Mouse (Mus musculus) E14TG2a.4 (cell line): Measurements from ENCODE around the gene Clec18a.
"Not testable (repeated sequence)": the region's sequence is repeated elsewhere in the genome, so short reads cannot be mapped to it uniquely, and the experiment has no call there.

Experiments
- H3K27me3 ChIP-seq: 2 replicates; pipeline ENCODE4 v1.6.1; 2014; ENCODE audit warnings: low read length, control low read depth; ENCODE audit not compliant: insufficient read depth
- H3K36me3 ChIP-seq: 2 replicates; pipeline ENCODE4 v1.6.1; 2014; ENCODE audit warnings: low read length, control low read depth; ENCODE audit not compliant: insufficient read depth
- H3K4me1 ChIP-seq: replicated peaks from 2 replicates; pipeline ENCODE4 v1.6.1; 2014; ENCODE audit warnings: low read depth, low read length, control low read depth
- H3K4me3 ChIP-seq: replicated peaks from 2 replicates; pipeline ENCODE4 v1.5.1; 2014; ENCODE audit warnings: mild to moderate bottlenecking, low read length
- H3K9me3 ChIP-seq: 2 replicates; pipeline ENCODE4 v1.6.1; 2014; ENCODE audit warnings: low read length, control low read depth
- CTCF ChIP-seq: conservative IDR thresholded peaks from 2 replicates; pipeline ENCODE4 v1.5.1; 2014; ENCODE audit warnings: low read length
- NANOG ChIP-seq: IDR thresholded peaks from 2 replicates; pipeline ENCODE4 v1.6.1; 2014; ENCODE audit warnings: borderline replicate concordance, low read length, mixed read lengths
- POU5F1 ChIP-seq: IDR thresholded peaks from 2 replicates; pipeline ENCODE4 v1.6.1; 2014; ENCODE audit warnings: low read length, borderline replicate concordance

Clec18a gene

DNA sequence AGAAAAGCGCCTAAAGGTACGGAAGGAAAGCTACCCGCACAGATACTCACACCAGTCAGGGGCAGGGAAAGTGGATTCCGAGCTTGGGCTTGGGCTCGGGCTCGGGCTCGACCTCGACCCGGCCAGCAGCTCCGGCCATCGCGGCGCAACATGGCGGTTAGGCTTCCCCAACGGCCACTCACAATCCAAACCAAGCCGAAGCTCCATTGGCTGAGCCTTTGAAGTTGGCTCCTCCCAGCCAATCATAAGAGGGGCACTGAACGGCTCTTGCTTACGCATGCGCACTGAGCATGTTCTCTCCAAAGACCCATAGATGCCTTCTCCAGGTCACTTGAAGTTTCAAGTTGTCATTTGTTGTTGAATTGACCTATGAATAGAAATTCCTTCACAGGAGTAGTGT is 60.7 kb downstream of the Clec18a start, which contains the start of gene Ddx19b:
Gene Ddx19b (minus strand): TSS at position 180 of the 400 bp plus-strand sequence.
- H3K4me1 ChIP-seq, result peaks cover 69% of the 10 kb centered on the region
- TF ChIP-seq NANOG (peak; percentile 67), POU5F1 (no peak), CTCF (no peak)
- H3K4me3 ChIP-seq, result peak within 1 kb of the TSS; percentile 75
- H3K9me3 ChIP-seq, result no peaks in the 10 kb centered on the region
- H3K36me3 ChIP-seq, result peaks cover 15% of the 10 kb centered on the region
- H3K27me3 ChIP-seq, result no peaks in the 10 kb centered on the region

DNA sequence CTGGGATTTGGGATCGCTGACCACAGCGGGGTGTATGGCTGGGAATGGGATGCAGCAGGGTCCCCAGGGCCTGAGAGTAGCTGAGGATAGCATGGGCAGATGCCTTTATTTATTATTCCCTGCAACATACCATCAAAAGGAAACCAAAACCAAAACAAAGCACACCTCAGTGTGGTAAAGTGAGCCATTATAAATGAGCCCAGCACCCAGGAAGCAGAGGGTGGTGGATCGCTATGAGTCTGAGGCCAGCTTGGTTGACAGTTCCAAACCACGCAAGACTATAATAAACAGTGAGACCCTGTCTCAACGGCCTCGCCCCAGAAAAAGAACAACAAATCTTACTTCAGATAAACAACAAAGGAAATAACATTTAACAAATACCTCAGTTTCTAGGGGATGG is 62.2 kb downstream of the Clec18a start:
- Histone ChIP-seq H3K9me3 (no peaks in the 10 kb centered on the region), H3K4me1 (peaks cover 54% of the 10 kb centered on the region), H3K4me3 (peak overlapping the region; percentile 75), H3K36me3 (no peaks in the 10 kb centered on the region), H3K27me3 (no peaks in the 10 kb centered on the region)
- TF ChIP-seq POU5F1 (no peak), CTCF (no peak), NANOG (no peak)

DNA sequence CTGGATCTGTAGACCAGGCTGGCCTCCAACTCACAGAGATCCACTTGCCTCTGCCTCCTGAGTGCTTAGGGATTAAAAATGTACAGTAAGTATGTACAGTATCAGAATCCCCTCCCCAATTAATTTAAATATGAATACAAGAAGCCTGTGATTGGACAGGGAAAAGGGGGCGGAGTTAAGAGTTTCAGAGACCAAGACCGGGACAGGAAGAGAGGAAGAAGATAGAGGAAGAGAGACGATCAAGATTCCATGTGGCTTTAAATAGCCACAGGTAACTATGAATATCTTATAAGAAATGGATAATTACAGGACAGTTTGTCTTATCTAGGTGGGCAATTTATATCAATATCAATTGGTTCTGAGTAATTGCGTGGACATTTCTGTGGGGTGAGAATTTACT is 62.6 kb downstream of the Clec18a start:
- Histone ChIP-seq H3K9me3 (no peaks in the 10 kb centered on the region), H3K4me1 (peaks cover 49% of the 10 kb centered on the region), H3K4me3 (peak overlapping the region; percentile 75), H3K36me3 (no peaks in the 10 kb centered on the region), H3K27me3 (no peaks in the 10 kb centered on the region)
- TF ChIP-seq POU5F1, result no peak
- TF ChIP-seq CTCF, result no peak
- TF ChIP-seq NANOG, result no peak

DNA sequence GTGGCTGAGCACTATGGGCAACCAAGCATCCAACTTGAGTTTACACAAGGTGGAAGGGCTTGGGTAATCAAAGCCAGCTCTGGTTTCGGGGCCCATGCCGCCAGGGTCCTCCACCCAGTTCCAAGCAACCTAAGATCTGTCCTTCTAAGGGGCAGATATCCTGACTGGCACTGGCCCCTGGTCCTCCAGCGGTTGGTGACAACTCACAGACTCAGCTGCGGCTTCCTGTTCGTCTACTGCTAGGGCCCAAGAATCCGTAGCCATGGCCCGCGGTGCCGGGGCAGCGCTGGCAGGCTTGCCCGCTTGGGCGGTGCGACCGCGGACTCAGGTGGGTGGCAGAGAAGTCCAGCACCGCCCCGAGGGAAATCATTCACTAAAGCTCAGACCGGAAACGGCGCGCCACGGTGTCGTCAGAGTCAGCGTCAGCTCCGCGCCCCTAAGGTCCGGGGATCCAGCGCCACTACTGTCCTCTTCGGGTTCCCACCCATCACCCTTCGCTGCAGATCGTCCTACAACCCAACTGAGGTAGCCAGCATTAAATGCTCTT is 64.8 kb downstream of the Clec18a start:
- H3K9me3 ChIP-seq, result no peaks in the 10 kb centered on the region
- peaks cover 42% of the 10 kb centered on the region for H3K4me1 ChIP-seq
- H3K4me3 ChIP-seq, result peak overlapping the region; percentile 91
- H3K36me3 ChIP-seq, result peaks cover 6% of the 10 kb centered on the region; the same call in 1 of the 2 replicates
- no peak for TF ChIP-seq CTCF
- H3K27me3 ChIP-seq, result no peaks in the 10 kb centered on the region

- not testable (repeated sequence) for H3K4me3 ChIP-seq
These were observed 65.6 kb downstream of the Clec18a start for GRCm38 (mm10) chr8:111026609-111027008.

DNA sequence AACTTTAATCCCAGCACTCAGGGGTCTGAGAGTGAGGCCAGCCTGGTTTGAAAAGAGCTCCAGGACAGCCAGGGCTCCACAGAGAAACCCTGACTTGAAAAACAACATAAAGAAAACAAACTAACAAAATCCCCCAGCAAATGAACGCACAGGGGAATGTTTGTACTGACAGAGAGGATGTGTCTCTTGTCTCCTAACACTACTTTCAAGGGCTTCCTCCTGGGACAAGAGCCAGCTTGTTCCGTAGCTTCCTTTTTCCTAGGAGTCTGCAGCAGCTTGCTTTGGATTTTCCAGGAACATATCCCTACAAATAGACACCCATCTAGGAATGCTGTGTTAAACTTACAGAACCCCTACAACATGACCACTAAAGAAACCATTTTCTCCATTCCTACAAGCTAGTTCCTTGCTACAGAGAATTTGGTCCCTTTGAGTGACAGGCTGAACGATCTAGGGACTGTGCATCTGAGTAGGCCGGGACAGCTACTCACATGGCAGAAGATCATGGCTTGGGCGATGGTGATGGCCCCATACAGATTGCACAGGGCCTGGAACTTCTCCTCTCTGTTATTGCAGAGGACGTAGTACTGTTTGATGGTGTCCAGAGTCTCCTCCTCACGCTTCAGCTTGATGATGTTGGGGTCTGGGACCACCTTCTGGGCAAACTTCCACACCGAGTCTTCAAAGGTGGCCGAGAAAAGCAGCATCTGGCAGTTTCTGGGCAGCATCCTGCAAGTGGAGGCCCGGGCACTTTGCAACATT is 81.8 kb downstream of the Clec18a start:
- not testable (repeated sequence) for H3K9me3 ChIP-seq, H3K4me3 ChIP-seq, H3K27me3 ChIP-seq, H3K4me1 ChIP-seq
- peaks cover 87% of the 10 kb centered on the region for H3K36me3 ChIP-seq

More at GRCm38 (mm10) chr8:111026609-111027008, 65.6 kb downstream of the Clec18a start:
- H3K4me1 ChIP-seq, result peaks cover 36% of the 10 kb centered on the region
- not testable (repeated sequence) for H3K9me3 ChIP-seq, H3K27me3 ChIP-seq, H3K36me3 ChIP-seq
